Mouse (Mus musculus) stomach, embryonic 16.5 days (tissue): ENCODE data around the gene Helz. TPM values are rescaled to one million over a fixed set of nuclear protein-coding genes. Genes with fewer than 3 reads are reported as not detected.

Source experiments
- ATAC-seq: fragments of 200-750 bp; cut with Nextera tagmentation; 2 replicates; pipeline ENCODE4 v1.8.0; 2017; ENCODE audit warnings: moderate number of reproducible peaks, moderate TSS enrichment; ENCODE audit not compliant: insufficient read depth, low FRiP score
- H3K27ac ChIP-seq: fragments of 300-500 bp; sonication (generic); 2 replicates; pipeline ENCODE4 v1.5.1; 2014; ENCODE audit warnings: low read length
- H3K27me3 ChIP-seq: fragments of 300-500 bp; sonication (generic); 2 replicates; pipeline ENCODE4 v1.6.1; 2014; ENCODE audit warnings: low read length, control low read depth, mixed read lengths; ENCODE audit not compliant: control insufficient read depth, insufficient read depth
- H3K36me3 ChIP-seq: fragments of 300-500 bp; sonication (generic); 2 replicates; pipeline ENCODE4 v1.6.1; 2014; ENCODE audit warnings: low read length; ENCODE audit not compliant: control insufficient read depth, insufficient read depth
- H3K4me1 ChIP-seq: fragments of 300-500 bp; sonication (generic); 2 replicates; pipeline ENCODE4 v1.6.1; 2014; ENCODE audit warnings: low read length, control low read depth, mixed read lengths; ENCODE audit not compliant: control insufficient read depth, insufficient read depth
- H3K4me2 ChIP-seq: fragments of 300-500 bp; sonication (generic); 2 replicates; pipeline ENCODE4 v1.6.1; 2014; ENCODE audit warnings: low read depth, low read length, mixed read lengths
- H3K4me3 ChIP-seq: fragments of 300-500 bp; sonication (generic); replicated peaks from 2 replicates; pipeline ENCODE4 v1.5.1; 2014; ENCODE audit warnings: mild to moderate bottlenecking, low read length
- H3K9ac ChIP-seq: fragments of 300-500 bp; sonication (generic); 2 replicates; pipeline ENCODE4 v1.6.1; 2014; ENCODE audit warnings: low read length
- H3K9me3 ChIP-seq: fragments of 300-500 bp; sonication (generic); replicated peaks from 2 replicates; pipeline ENCODE4 v1.6.1; 2016; ENCODE audit warnings: low read length, control low read depth; ENCODE audit not compliant: control insufficient read depth
- WGBS: fragments of 180-500 bp; shearing (Covaris S2); extraction: QIAGEN DNeasy Blood & Tissue Kit; methylation state at CpG from one replicate; pipeline ENCODE4 v1.1.7; 2014; 5-methylcytosine and 5-hydroxymethylcytosine counted together
- polyA plus RNA-seq: library from polyadenylated mRNA; unstranded; fragments of >200 nt; fragmentation: Nextera tagmentation; extraction: Ambion mirVana; gene quantifications from 2 replicates; pipeline ENCODE4 v1.2.1, GENCODE M21; 2015

Helz gene
- polyA plus RNA-seq, 1 experiment from 2014 or later = 15.3 TPM

- Histone ChIP-seq H3K9ac (no peak overlapping the region), H3K27me3 (no peaks in the 10 kb centered on the region), H3K27ac (no peak overlapping the region), H3K4me1 (peaks cover 14% of the 10 kb centered on the region), H3K9me3 (no peaks in the 10 kb centered on the region), H3K36me3 (peaks cover 3% of the 10 kb centered on the region; the same call in 1 of the 2 replicates), H3K4me3 (no peak overlapping the region), H3K4me2 (no peak overlapping the region)
- 97% methylated on average over 2 of the region's 2 CpGs for WGBS
- no peak for ATAC-seq
These were observed 23.6 kb downstream of the Helz start for GRCm38 (mm10) chr11:107571318-107571717.

- peaks cover 3% of the 10 kb centered on the region; the same call in 1 of the 2 replicates for H3K36me3 ChIP-seq
- H3K4me1 ChIP-seq = peaks cover 14% of the 10 kb centered on the region
- 76% methylated on average over 3 of the region's 3 CpGs for whole genome bisulfite sequencing
- ATAC-seq = no peak
- no peaks in the 10 kb centered on the region for H3K27me3 ChIP-seq
- no peak overlapping the region for H3K9ac ChIP-seq
- no peak overlapping the region for H3K27ac ChIP-seq
- no peak overlapping the region for H3K4me3 ChIP-seq
- no peaks in the 10 kb centered on the region for H3K9me3 ChIP-seq
- no peak overlapping the region for H3K4me2 ChIP-seq
These were observed 24.8 kb downstream of the Helz start for GRCm38 (mm10) chr11:107572551-107572950.

GRCm38 (mm10) chr11:107573061-107573692, 25.4 kb downstream of the Helz start:
- WGBS = 30% methylated on average over 11 of the region's 11 CpGs
- Histone ChIP-seq H3K27ac (peak overlapping the region; percentile 39; the same call in 1 of the 2 replicates), H3K4me3 (no peak overlapping the region), H3K9me3 (no peaks in the 10 kb centered on the region), H3K9ac (no peak overlapping the region), H3K36me3 (no peaks in the 10 kb centered on the region; the same call in 1 of the 2 replicates), H3K4me2 (no peak overlapping the region), H3K27me3 (no peaks in the 10 kb centered on the region), H3K4me1 (peaks cover 14% of the 10 kb centered on the region)
- ATAC-seq = peak; percentile 63; the same call in 1 of the 2 replicates

- Histone ChIP-seq H3K4me2 (no peak overlapping the region), H3K9ac (no peak overlapping the region), H3K4me1 (peaks cover 14% of the 10 kb centered on the region), H3K36me3 (peaks cover 2% of the 10 kb centered on the region; the same call in 1 of the 2 replicates), H3K27me3 (no peaks in the 10 kb centered on the region), H3K9me3 (no peaks in the 10 kb centered on the region), H3K27ac (peak overlapping the region; percentile 39; the same call in 1 of the 2 replicates), H3K4me3 (no peak overlapping the region)
- peak; percentile 59; the same call in 1 of the 2 replicates for ATAC-seq
- 40% methylated on average over 6 of the region's 6 CpGs for WGBS
These were observed 26.1 kb downstream of the Helz start for GRCm38 (mm10) chr11:107573847-107574246.

- Histone ChIP-seq H3K4me1 (peaks cover 14% of the 10 kb centered on the region), H3K27ac (no peak overlapping the region), H3K36me3 (peaks cover 4% of the 10 kb centered on the region; the same call in 1 of the 2 replicates), H3K27me3 (no peaks in the 10 kb centered on the region), H3K4me2 (no peak overlapping the region), H3K4me3 (no peak overlapping the region), H3K9me3 (no peaks in the 10 kb centered on the region), H3K9ac (no peak overlapping the region)
- WGBS = 90% methylated on average over 20 of the region's 20 CpGs
- ATAC-seq = no peak
These were observed 27.3 kb downstream of the Helz start for GRCm38 (mm10) chr11:107574811-107575705.

GRCm38 (mm10) chr11:107576186-107576585, 28.5 kb downstream of the Helz start:
- Histone ChIP-seq H3K27me3 (no peaks in the 10 kb centered on the region), H3K4me1 (peaks cover 14% of the 10 kb centered on the region), H3K4me2 (no peak overlapping the region), H3K36me3 (peaks cover 4% of the 10 kb centered on the region; the same call in 1 of the 2 replicates), H3K9me3 (no peaks in the 10 kb centered on the region), H3K27ac (no peak overlapping the region), H3K9ac (no peak overlapping the region), H3K4me3 (no peak overlapping the region)
- no peak for ATAC-seq
- 89% methylated on average over 7 of the region's 7 CpGs for WGBS

GRCm38 (mm10) chr11:107577400-107577799, 29.7 kb downstream of the Helz start:
- Histone ChIP-seq H3K9me3 (no peaks in the 10 kb centered on the region), H3K36me3 (peaks cover 4% of the 10 kb centered on the region; the same call in 1 of the 2 replicates), H3K4me2 (no peak overlapping the region), H3K4me1 (peaks cover 14% of the 10 kb centered on the region), H3K4me3 (no peak overlapping the region), H3K27ac (no peak overlapping the region), H3K27me3 (no peaks in the 10 kb centered on the region), H3K9ac (no peak overlapping the region)
- ATAC-seq = no peak
- 73% methylated on average over 8 of the region's 8 CpGs for whole genome bisulfite sequencing

- Histone ChIP-seq H3K27me3 (no peaks in the 10 kb centered on the region), H3K4me2 (no peak overlapping the region), H3K27ac (no peak overlapping the region), H3K4me3 (no peak overlapping the region), H3K4me1 (peaks cover 8% of the 10 kb centered on the region), H3K9me3 (no peaks in the 10 kb centered on the region), H3K9ac (no peak overlapping the region), H3K36me3 (peaks cover 4% of the 10 kb centered on the region; the same call in 1 of the 2 replicates)
- WGBS = 74% methylated on average over 7 of the region's 7 CpGs
- no peak for ATAC-seq
These were observed 30.5 kb downstream of the Helz start for GRCm38 (mm10) chr11:107578226-107578625.

- Histone ChIP-seq H3K27me3 (no peaks in the 10 kb centered on the region), H3K4me2 (no peak overlapping the region), H3K27ac (no peak overlapping the region), H3K9ac (no peak overlapping the region), H3K9me3 (no peaks in the 10 kb centered on the region), H3K36me3 (peaks cover 9% of the 10 kb centered on the region; the same call in 1 of the 2 replicates), H3K4me1 (no peaks in the 10 kb centered on the region), H3K4me3 (no peak overlapping the region)
- WGBS = 93% methylated on average over 4 of the region's 4 CpGs
- no peak for ATAC-seq
These were observed 33.1 kb downstream of the Helz start for GRCm38 (mm10) chr11:107580786-107581185.
